Mouse (Mus musculus) urinary bladder, postnatal 25 days (tissue): ENCODE measurements around the gene Gpatch3.

Experiments used
- DNase-seq: peaks from one replicate; pipeline ENCODE4 v3.0.0; 2022; ENCODE audit warnings: low spot score

Gpatch3 gene

DNA sequence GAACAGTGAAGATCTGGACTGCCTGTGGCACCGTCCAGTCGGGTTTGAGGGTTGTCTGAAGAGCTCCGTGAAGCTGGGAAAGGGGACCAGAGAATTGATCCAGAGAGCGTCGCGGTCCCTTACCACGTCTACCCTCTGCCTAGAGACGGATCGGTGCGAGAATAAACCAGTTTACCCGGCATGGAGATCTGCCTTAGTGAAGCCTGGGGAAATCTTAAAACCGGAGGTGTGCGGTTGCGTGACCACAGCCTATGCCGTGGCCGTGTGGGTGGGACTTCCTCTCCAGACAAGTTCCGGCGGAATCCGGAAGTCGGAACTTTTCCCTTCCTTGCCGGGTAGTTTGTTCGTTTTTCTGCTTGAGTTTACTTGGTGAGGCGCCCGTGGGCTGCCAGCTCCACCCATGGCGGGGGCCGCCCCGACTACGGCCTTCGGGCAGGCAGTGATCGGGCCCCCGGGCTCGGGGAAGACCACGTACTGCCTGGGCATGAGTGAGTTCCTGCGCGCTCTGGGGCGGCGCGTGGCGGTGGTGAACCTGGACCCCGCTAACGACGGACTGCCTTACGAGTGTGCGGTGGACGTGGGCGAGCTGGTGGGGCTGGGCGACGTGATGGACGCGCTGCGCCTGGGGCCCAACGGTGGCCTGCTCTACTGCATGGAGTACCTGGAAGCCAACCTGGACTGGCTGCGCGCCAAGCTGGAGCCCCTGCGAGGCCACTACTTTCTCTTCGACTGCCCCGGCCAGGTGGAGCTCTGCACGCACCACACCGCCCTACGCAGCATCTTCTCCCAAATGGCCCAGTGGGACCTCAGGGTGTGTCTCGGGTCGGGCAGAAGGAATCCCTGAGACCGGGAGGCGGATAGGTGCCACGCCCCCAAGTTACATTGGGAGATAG, 9.8 kb downstream of the Gpatch3 start, which contains the start of gene Gpn2:
Gpn2 (plus strand) TSS at position 304 of the 893 bp plus-strand sequence.
- peak; percentile 71 for DNase-seq

GRCm38 (mm10) chr4:133592570-133592969, 18.0 kb downstream of the Gpatch3 start:
- DNase-seq = peak; percentile 59

GRCm38 (mm10) chr4:133595538-133595937, 21.0 kb downstream of the Gpatch3 start:
- DNase-seq = peak; percentile 35

- no peak for DNase-seq
Observed at GRCm38 (mm10) chr4:133596084-133596483, 21.5 kb downstream of the Gpatch3 start.

DNA sequence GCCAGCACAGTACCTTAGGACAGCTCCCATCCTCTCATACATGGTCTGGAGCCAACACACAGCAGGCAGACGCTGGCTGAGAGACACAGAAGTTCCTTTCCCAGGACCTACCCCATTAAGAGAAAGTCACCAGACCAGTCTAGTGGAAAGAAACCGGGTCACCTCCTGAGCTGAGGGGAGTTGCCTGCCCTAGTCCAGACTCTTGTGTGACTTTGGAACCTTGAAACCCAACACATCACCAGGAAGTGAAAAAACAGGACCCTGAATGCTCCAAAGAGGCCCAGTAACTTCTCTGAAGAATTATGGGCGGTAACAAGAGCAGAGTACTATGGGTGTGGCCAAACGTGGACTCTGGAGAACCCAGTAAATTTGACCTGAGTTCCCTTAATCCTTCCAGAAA, 24.1 kb downstream of the Gpatch3 start:
- peak; percentile 21 for DNase-seq

DNA sequence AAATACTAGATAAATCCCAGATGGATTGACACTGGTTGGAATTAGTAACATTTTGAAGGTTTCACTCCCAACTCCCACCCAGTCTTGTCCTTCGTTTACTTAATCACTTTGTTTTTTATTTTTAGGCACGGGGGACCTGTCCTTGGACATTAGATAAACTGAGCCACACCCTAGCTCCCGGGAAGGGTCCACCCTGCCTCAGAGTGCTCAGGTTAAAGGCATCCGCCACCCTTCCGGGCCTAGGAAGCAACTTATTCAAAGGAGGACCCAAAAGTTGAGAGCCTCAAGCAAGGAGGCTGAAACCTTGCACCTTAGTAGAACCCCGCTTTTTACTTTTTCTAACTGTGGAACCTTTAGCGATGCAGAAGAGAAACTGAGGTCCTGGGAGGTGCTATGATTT, 24.6 kb downstream of the Gpatch3 start:
- no peak for DNase-seq

DNA sequence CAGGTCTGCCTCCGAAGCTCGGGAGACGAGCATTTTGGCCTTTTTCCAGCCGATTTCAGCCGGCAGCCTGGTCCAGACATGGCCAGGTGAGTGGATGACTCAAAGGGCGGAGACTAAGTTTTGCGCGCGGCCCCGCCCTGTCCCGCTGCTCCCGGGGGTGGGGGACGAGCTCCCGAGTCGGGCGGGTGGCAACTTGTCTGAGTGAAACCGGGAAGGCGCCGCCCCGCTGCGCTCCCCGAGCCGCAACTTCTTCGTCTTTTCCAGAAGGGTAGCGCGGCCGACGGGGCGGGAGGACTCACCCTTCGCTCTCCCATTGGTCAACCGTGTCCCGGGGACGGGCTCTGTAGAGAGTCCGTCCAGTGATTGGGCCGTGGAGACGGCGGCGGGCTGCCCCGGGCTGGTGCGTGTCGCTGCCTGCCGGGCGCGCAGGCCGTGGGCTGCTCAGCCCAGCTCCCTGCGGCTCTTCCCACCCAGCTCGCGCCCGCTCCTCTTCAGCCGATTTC, 25.1 kb downstream of the Gpatch3 start:
- DNase-seq = peak; percentile 86

DNA sequence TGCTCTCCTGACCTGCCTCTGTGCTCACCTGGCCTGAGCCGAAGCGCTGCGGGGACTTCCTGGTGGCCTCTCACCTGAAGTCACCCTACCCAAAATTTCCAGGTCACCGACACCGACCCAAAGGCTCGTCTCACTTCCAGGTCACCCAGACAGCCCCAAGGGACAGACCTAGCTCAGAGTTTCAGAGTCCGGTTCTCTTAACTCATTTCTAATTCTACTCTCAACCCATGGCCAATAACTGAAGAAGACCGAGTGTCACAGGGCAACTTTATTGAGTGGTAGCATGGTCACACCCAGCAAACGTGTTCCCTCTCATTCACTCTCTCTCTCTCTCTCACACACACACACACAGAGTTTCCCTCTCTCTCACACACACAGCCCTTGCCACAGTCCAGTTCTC, 25.8 kb downstream of the Gpatch3 start:
- DNase-seq = no peak

GRCm38 (mm10) chr4:133601721-133602218, 27.2 kb downstream of the Gpatch3 start, which contains the start of gene Sfn:
Sfn (minus strand) TSS chr4:133602168.
- peak; percentile 84 for DNase-seq

GRCm38 (mm10) chr4:133603056-133603455, 28.5 kb downstream of the Gpatch3 start:
- DNase-seq = no peak

DNA sequence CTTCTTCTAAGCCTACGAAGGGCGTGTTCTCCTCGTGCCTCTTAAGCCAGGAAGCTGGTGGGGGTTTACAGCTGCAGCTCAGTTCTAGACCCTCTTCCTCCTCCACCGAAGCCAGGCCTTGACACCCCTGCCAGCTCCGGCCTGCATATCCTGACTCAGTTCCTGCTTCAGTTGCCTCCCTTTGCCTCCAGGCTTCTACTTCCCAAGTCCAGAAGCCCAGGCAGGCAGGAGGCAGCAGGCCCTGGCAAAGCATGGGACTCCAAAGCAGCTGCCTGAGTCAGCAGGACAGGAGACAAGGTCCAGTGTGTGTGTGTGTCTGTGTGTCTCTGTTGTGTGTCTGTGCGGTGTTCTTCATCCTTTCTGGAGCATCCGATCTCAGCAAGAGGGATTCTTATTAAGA, 29.6 kb downstream of the Gpatch3 start:
- no peak for DNase-seq

DNA sequence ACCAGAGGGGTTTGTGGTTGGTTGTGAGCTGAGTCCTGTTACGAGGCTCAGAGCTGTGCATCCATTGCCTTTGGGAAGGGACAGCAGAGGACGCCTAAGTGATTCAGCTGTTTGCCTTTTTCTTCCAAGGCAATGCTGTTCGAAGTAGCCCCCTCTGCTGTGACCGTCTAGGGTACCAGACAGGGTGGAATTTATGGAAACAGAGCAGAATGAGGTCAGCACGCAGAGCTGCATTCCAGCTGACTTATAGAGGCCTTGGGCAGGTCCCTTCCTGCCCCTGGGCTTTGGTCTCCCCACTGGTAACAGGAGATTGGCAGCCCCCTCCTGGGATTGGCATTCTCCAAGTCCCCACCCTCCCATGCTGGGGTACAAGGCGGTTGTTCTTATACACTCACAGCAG, 30.3 kb downstream of the Gpatch3 start:
- peak; percentile 31 for DNase-seq

DNA sequence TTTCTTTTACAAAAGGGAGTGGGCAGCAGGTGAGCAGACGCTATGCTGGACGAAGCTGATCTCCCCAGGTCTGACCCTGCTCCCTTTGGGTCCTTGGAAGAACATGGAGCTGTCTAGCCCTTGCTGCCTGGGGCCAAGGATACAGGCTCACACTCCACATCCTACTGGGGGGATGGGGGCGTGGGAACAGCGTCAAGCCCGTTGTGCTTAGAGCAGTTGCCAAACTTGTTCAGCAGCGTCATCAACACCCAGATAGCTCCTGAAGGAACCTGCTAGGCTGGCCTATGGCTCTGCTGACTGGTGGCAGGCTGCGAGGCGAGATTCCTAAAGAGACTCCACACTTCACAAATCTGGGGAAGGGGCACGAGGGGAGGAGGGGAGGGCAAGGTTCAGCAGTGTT, 30.8 kb downstream of the Gpatch3 start:
- peak; percentile 64 for DNase-seq

DNA sequence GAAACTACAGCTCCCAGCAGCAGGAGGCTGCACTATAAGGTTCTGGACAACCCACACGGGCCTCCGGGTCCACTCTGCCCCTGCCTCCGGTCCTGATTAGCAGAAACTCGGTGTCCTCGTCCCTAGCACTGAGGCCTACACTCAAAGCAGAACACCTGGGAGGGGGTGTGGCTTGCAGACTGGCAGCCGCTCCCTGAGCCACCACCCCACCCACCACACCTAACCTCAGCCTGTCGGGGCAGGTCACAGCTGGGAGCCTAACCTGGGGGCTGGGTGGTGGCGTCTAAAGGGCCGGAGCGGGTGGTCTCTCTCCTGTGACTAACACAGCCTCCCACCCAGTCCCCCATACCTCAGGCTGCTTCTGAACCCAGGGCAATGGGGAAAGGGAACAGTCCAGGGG, 32.7 kb downstream of the Gpatch3 start:
- no peak for DNase-seq

- peak; percentile 94 for DNase-seq
Observed at GRCm38 (mm10) chr4:133609719-133610118, 35.2 kb downstream of the Gpatch3 start.

- DNase-seq = no peak
Observed at GRCm38 (mm10) chr4:133611815-133612214, 37.3 kb downstream of the Gpatch3 start.

DNA sequence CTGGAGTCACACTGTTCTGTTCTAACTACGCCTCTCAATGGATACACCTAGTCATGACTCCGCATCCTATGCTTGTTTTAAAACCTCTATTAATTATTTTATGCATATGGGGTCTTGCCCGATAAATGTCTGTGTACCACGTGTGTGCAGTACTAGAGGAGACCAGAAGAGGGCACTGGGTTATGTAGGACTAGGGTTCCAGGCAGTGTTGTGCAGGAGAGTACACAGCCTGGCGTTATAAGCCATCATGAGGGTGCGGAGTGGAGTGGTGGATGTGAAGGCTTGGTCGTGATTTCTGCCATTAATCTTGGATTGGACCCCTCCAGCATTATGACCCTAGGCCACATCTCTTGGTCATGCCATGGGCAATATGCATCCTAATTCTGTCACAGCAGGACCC, 37.9 kb downstream of the Gpatch3 start:
- no peak for DNase-seq

GRCm38 (mm10) chr4:133613026-133613425, 38.5 kb downstream of the Gpatch3 start:
- DNase-seq = no peak

DNA sequence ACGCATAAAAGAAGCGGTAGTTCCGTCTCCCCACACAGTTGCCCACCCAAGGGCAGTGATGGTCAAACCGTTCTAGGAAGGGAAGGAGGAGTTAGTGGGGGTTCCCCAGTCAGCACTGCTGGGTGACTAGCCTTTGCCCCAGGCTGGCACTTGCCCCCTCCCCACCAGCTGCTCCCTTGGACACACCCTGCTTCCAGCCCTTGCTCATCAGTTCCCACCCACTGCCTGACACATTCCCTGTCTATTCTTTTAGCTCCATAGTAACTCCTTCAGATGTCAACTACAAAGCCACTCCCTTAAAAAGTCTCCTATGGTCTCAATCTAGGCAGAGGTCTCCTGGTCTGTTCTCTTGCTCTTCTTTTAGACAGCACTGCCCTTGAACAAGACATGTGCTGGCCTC, 39.3 kb downstream of the Gpatch3 start:
- DNase-seq = no peak

GRCm38 (mm10) chr4:133614274-133614761, 39.8 kb downstream of the Gpatch3 start:
- no peak for DNase-seq

- no peak for DNase-seq
Observed at GRCm38 (mm10) chr4:133615416-133615815, 40.9 kb downstream of the Gpatch3 start.

GRCm38 (mm10) chr4:133617936-133618335, 43.4 kb downstream of the Gpatch3 start:
- no peak for DNase-seq

GRCm38 (mm10) chr4:133619473-133620136, 45.1 kb downstream of the Gpatch3 start:
- no peak for DNase-seq
